Mouse (Mus musculus) CH12.LX (cell line): ENCODE data around the gene Arhgap45. TPM values are rescaled to one million over a fixed set of nuclear protein-coding genes. Genes with fewer than 3 reads are reported as not detected.

Experiments used
- DNase-seq: peaks from one replicate; pipeline ENCODE4 v3.0.0-alpha.2; 2013; ENCODE audit errors: extremely low read depth
- H3K27ac ChIP-seq: 2 replicates; pipeline ENCODE4 v1.5.1; 2012; ENCODE audit warnings: low read depth, mild to moderate bottlenecking, control low read depth, moderate library complexity; ENCODE audit not compliant: insufficient read depth
- H3K27me3 ChIP-seq: replicated peaks from 2 replicates; pipeline ENCODE3; 2012; ENCODE audit warnings: inconsistent platforms
- H3K36me3 ChIP-seq, 2 experiments: replicated peaks in 1 of 2; 2 replicates each; pipeline versions ENCODE3 to v1.6.1; 2012; ENCODE audit warnings: inconsistent platforms in 1 of 2, low read length in 1 of 2, mild to moderate bottlenecking in 1 of 2, mixed read lengths in 1 of 2, moderate library complexity in 1 of 2; ENCODE audit not compliant: control insufficient read depth in 1 of 2, insufficient read depth in 1 of 2
- H3K4me1 ChIP-seq, 2 experiments: 2 replicates each; pipeline ENCODE4 v1.6.1; 2012; ENCODE audit warnings: inconsistent platforms in 1 of 2, moderate library complexity in 1 of 2; ENCODE audit not compliant: insufficient read depth in 2 of 2, control insufficient read depth in 1 of 2
- H3K4me2 ChIP-seq: 2 replicates; pipeline ENCODE4 v1.6.1; 2012; ENCODE audit warnings: low read depth, mild to moderate bottlenecking, control low read depth; ENCODE audit not compliant: poor library complexity, insufficient read depth, severe bottlenecking
- H3K4me3 ChIP-seq, 3 experiments: fragments of 150-350 bp in 1 of 3; sonication (generic) in 1 of 3; replicated peaks in 1 of 3; 2 replicates each; pipeline versions ENCODE3 to v1.5.1; 2011 to 2012; ENCODE audit warnings: low read depth in 2 of 3, low read length in 2 of 3, mild to moderate bottlenecking in 2 of 3, moderate library complexity in 2 of 3, control low read depth in 1 of 3, improper control_type of control experiment in 1 of 3, inconsistent platforms in 1 of 3, mixed read lengths in 1 of 3; ENCODE audit not compliant: poor library complexity in 1 of 3
- H3K79me2 ChIP-seq: replicated peaks from 2 replicates; pipeline ENCODE4 v1.6.1; 2012; ENCODE audit warnings: mild to moderate bottlenecking, moderate library complexity; ENCODE audit not compliant: control insufficient read depth, poor library complexity, insufficient read depth, severe bottlenecking; ENCODE audit errors: extremely low read depth
- H3K9ac ChIP-seq: 2 replicates; pipeline ENCODE4 v1.6.1; 2012; ENCODE audit warnings: low read depth, mild to moderate bottlenecking, control low read depth, moderate library complexity; ENCODE audit not compliant: insufficient read depth
- H3K9me3 ChIP-seq: replicated peaks from 2 replicates; pipeline ENCODE3; 2012; ENCODE audit warnings: low read length, inconsistent platforms, mixed read lengths
- BHLHE40 ChIP-seq: IDR thresholded peaks from 2 replicates; pipeline ENCODE4 v1.6.1; 2011; ENCODE audit warnings: mild to moderate bottlenecking, low read depth, low read length, improper control_type of control experiment
- CHD1 ChIP-seq: IDR thresholded peaks from 2 replicates; pipeline ENCODE4 v1.6.1; 2012; ENCODE audit warnings: low read depth, low read length, improper control_type of control experiment, inconsistent platforms
- E2F4 ChIP-seq: IDR thresholded peaks from 2 replicates; pipeline ENCODE4 v1.6.1; 2011; ENCODE audit warnings: low read depth, low read length, improper control_type of control experiment; ENCODE audit not compliant: insufficient replicate concordance
- EP300 ChIP-seq: IDR thresholded peaks from 2 replicates; pipeline ENCODE4 v1.6.1; 2011; ENCODE audit warnings: low read length, improper control_type of control experiment
- IRF4 ChIP-seq: IDR thresholded peaks from 2 replicates; pipeline ENCODE4 v1.6.1; 2014; ENCODE audit warnings: low read depth, mild to moderate bottlenecking, inconsistent platforms, low read length, improper control_type of control experiment
- JUN ChIP-seq: IDR thresholded peaks from 2 replicates; pipeline ENCODE4 v1.6.1; 2011; ENCODE audit warnings: low read depth, mild to moderate bottlenecking, low read length, improper control_type of control experiment, moderate library complexity; ENCODE audit not compliant: insufficient read depth
- JUND ChIP-seq: conservative IDR thresholded peaks from 2 replicates; pipeline ENCODE4 v1.6.1; 2011; ENCODE audit warnings: low read depth, low read length, improper control_type of control experiment
- MAX ChIP-seq: IDR thresholded peaks from 2 replicates; pipeline ENCODE4 v1.6.1; 2011; ENCODE audit warnings: low read length, improper control_type of control experiment
- MAZ ChIP-seq: IDR thresholded peaks from 2 replicates; pipeline ENCODE4 v1.6.1; 2012; ENCODE audit warnings: low read depth, mild to moderate bottlenecking, inconsistent platforms, low read length, improper control_type of control experiment, moderate library complexity
- MXI1 ChIP-seq: IDR thresholded peaks from 2 replicates; pipeline ENCODE4 v1.6.1; 2011; ENCODE audit warnings: mild to moderate bottlenecking, low read depth, low read length, improper control_type of control experiment
- NRF1 ChIP-seq: IDR thresholded peaks from 2 replicates; pipeline ENCODE4 v1.6.1; 2014; ENCODE audit warnings: low read depth, mild to moderate bottlenecking, inconsistent platforms, low read length, improper control_type of control experiment, moderate library complexity
- SIN3A ChIP-seq: IDR thresholded peaks from 2 replicates; pipeline ENCODE4 v1.6.1; 2012; ENCODE audit warnings: low read length, improper control_type of control experiment, inconsistent platforms
- SMC3 ChIP-seq: IDR thresholded peaks from 2 replicates; pipeline ENCODE4 v1.6.1; 2011; ENCODE audit warnings: low read depth, low read length, improper control_type of control experiment
- TCF12 ChIP-seq: IDR thresholded peaks from 2 replicates; pipeline ENCODE4 v1.6.1; 2014; ENCODE audit warnings: low read depth, mild to moderate bottlenecking, inconsistent platforms, low read length, improper control_type of control experiment
- USF1 ChIP-seq: IDR thresholded peaks from 2 replicates; pipeline ENCODE4 v1.6.1; 2014; ENCODE audit warnings: low read depth, mild to moderate bottlenecking, inconsistent platforms, low read length, improper control_type of control experiment
- USF2 ChIP-seq: conservative IDR thresholded peaks from 2 replicates; pipeline ENCODE4 v1.6.1; 2011; ENCODE audit warnings: low read depth, low read length, improper control_type of control experiment
- ZC3H11A ChIP-seq: IDR thresholded peaks from 2 replicates; pipeline ENCODE4 v1.6.1; 2012; ENCODE audit warnings: low read depth, mild to moderate bottlenecking, inconsistent platforms, low read length, improper control_type of control experiment
- dilution Hi-C: fragments of 300-500 bp; cut with MboI; formaldehyde crosslinking; loops from 2 replicates; pipeline ENCODE4 v1.14.3; 2020; ENCODE audit warnings: low sequenced_read_pairs; ENCODE audit not compliant: extremely low pct_unique_long_range_greater_than_20kb, extremely low pct_ligation_motif_present
- in situ Hi-C: fragments of 300-500 bp; cut with MboI; formaldehyde crosslinking; loops from 3 replicates; pipeline ENCODE4 v1.14.3; 2019; ENCODE audit warnings: low sequenced_read_pairs, low pct_ligation_motif_present, low pct_unique_long_range_greater_than_20kb, mixed read lengths
- polyA plus RNA-seq: library from polyadenylated mRNA; unstranded; fragments of >175 nt; gene quantifications from 2 replicates; pipeline ENCODE4 v1.2.1, GENCODE M21; 2012; ENCODE audit warnings: low read depth; ENCODE audit not compliant: insufficient read length
- total RNA-seq, 2 experiments: library from RNA; depleted of rRNA; stranded (reverse); fragments of 300-350 nt in 1 of 2; fragments of >200 nt in 1 of 2; gene quantifications; 2 replicates each; pipeline ENCODE4 v1.2.3; 2012 to 2014

Gene Arhgap45
- total and polyA plus RNA-seq, 3 experiments, result 10.3 to 25.9 (median 20.2) TPM

DNA sequence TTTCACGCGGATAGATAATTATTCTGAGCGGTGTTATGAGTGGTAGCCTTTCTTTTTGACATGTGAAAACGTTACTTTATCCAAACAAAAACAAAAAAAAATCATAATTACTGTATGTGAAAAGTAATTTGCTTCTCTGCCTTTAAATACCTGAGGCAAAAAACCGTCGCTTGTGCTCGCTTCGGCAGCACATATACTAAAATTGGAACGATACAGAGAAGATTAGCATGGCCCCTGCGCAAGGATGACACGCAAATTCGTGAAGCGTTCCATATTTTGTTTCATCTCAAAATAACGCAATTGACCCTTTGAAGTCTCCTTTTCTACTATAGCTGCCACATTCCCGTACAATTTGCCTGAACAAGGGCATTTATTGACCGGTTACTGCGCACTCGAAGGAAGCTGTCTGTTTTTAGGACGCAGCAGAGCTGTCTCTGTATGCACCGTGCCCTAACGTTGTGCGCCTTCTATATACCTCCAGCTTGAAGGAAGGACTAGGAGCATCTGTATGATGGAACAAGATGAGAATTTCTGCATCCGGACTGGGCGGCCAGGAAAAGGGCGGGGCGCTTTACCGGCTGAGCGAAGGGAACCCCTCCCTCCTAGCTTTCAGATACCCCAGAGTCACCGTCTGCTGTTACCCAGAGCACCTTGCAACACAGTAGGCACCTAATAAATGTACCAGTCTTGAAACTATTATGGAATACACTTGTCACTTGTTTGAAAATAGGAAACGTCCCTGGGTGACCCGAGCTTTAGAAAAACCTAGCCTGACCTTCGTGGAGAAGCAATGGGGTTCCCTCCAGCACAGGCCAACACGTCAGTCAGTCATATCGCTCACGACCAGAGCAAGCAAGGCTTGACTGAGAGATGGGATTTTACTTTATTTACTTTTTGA is 30.9 kb upstream of the Arhgap45 start (continued):
- TF ChIP-seq CHD1 (no peak), MAZ (peak; percentile 59), NRF1 (peak; percentile 66), ZC3H11A (no peak), SIN3A (peak; percentile 73), MXI1 (no peak; the same call in 1 of the 2 replicates), JUN (no peak), JUND (0 out of 2 replicates have a peak, but pooled peaks have one; percentile 36), BHLHE40 (no peak; the same call in 1 of the 2 replicates), USF2 (no peak), SMC3 (no peak), USF1 (no peak), IRF4 (no peak), TCF12 (no peak; the same call in 1 of the 2 replicates), E2F4 (0 out of 2 replicates have a peak, but pooled peaks have one; percentile 67), MAX (no peak)

GRCm38 (mm10) chr10:79986232-79986878 is 30.1 kb upstream of the Arhgap45 start:
- Histone ChIP-seq H3K4me3 (peak overlapping the region; percentile 50 to 89 (median 68)), H3K9ac (peak overlapping the region; percentile 68), H3K9me3 (peaks cover 6% of the 10 kb centered on the region), H3K4me1 (peaks cover 21 to 58% of the 10 kb centered on the region in 2 experiments), H3K79me2 (peaks cover 25% of the 10 kb centered on the region), H3K4me2 (peak overlapping the region; percentile 81), H3K36me3 (peaks cover 6 to 21% of the 10 kb centered on the region in 2 experiments), H3K27me3 (peaks cover 3% of the 10 kb centered on the region), H3K27ac (peak overlapping the region; percentile 94)
- TF ChIP-seq MAZ (no peak), EP300 (peak; percentile 24; the same call in 1 of the 2 replicates), CHD1 (peak; percentile 72; the same call in 1 of the 2 replicates)
- dilution Hi-C loops (no loop called here), in situ Hi-C loops (loop anchor here (5.0 kb wide), 2 partner anchors 126 to 156 kb away; partner anchors contain the start of gene Cbarp)
- no peak for DNase-seq
